Mouse (Mus musculus) 3T3-L1 (cell line): Measurements from ENCODE around the gene Atxn7l1.

Source experiments
- DNase-seq: peaks from one replicate; pipeline ENCODE4 v3.0.0-alpha.2; 2015; ENCODE audit warnings: low read depth, low spot score

Gene Atxn7l1

DNA sequence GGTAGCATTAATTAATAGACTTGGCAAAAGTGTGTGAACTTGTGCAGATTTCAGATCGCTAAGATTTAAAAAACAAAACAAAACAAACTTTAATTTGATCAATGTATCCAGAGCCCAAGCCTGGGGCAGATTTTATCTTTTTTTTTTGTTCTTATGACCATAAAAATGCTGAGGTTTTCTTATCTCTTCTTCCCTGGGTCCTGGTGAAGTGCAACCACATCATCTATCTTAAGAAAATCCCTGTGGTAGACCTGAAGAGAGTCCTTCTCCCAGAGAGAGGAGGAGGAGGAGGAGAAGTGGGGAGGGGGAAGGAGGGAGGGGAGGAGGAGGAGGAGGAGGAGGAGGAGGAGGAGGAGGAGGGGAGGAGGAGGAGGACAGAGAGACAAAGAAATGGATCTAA, 78.5 kb downstream of the Atxn7l1 start:
- DNase-seq = no peak

DNA sequence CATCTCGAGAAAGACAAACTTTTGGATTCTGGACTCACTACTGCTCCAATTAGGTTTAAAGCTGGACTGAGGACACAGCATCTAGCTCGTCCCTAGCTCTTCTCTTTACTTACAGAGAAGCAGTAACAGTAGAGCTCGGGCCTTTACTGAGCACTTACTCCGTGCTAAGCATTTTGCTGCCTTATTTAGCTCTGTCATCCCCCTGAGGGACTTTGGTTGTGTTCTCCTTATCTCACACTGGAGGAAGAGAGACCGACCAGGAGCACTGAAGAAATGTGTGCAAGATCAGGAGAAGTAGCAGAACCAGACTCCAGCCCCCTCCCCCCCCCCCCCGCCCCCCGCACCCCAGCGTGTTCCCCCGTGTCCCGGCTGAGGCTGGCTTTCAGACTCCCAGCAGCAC, 79.1 kb downstream of the Atxn7l1 start:
- DNase-seq = no peak

DNA sequence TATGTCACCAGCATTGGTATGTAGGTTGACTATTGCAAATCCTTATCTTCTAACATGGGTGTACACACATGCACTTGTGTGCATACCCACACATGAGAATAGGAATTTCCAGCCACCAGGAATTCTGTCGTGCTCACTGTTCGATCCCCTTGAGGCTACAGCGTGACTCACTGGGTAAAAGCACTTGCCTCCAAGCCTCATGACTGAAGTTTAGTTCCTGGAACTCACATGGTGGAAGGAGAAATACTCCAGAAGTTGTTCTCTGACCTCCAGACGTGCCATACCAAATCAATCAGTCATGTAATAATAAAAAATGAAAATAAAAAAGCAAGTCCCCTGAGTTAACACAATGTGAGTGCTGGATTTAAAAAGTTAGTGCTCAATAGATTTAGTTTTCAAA, 87.8 kb downstream of the Atxn7l1 start:
- DNase-seq = peak; percentile 81

DNA sequence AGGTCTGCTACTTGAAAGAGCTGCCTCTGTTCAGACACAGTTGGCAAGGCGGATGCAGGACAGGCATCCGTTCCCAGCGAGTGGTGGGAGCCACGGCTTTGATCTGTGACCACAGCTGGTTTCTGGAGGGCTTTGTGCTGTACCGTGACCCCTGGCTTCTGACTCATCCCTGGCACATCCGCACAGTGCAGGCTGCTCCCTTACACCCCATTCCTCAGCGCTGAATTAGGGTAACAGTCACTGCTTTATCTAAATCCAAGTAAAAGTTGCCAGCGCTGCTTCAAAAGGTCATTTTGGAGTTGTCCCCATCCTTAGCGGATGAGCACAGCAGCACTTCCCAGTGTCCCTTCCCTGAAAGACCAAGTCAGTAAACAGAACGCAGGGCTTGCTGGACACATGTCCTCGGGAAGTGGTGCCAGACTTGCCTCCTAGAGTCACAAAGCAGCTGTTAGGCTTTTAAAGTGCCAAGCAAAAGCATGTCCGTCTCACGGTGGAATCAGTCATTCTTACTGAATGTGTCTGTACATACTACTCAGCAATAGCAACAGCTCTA, 88.4 kb downstream of the Atxn7l1 start:
- DNase-seq = peak; percentile 87

DNA sequence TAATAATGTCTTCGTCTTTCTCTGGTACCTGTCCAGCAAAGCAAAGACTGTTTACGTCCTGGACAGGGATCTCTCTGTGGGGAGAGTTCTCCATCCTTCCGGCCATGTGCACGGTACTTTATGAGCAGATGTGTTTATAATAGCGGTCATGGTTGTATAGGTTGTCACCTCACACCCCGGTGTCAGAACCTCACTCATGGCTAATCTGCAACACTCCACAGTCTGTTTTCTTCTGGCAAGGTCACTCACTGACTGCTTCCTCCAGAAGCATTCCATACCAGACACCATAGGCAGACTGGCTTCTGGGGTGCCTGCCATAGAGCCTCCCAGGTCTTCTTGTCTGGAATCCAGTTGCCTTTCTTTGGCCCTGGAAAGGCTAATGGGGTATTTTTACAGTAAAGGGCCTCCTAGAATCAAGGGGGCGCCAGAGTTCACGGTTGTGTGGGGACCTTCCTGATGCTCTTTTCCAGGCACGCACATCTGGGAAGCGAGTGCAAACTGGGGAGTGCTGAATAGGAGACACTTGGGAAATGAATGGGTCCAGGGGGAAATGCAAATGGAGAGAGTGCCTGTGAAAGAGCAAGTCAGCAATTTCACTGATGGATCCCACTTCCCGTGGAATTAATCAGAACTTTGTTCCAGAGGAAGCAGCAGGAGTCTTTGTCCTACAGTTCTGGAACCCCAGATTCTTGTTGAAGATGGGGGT, 89.0 kb downstream of the Atxn7l1 start:
- peak; percentile 30 for DNase-seq

DNA sequence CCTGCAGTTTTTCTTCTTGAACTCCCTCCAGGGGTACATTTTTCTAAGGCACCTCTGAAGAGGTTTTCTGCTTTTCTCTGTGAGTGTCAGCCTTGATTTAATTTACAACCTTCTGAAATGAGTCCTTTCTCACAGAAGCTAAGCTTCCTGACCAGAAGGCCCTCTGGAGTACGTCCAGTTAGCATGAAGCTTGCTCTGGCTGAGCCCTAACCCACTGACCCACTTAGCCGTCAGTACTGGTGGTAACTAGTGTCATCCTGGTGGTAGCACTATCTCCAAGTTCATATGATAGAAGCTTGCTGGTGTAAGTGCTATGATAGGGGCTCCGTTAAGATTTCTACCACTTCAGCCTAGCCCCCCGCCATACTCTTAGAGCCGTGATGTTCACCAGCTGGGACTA, 89.6 kb downstream of the Atxn7l1 start:
- no peak for DNase-seq

DNA sequence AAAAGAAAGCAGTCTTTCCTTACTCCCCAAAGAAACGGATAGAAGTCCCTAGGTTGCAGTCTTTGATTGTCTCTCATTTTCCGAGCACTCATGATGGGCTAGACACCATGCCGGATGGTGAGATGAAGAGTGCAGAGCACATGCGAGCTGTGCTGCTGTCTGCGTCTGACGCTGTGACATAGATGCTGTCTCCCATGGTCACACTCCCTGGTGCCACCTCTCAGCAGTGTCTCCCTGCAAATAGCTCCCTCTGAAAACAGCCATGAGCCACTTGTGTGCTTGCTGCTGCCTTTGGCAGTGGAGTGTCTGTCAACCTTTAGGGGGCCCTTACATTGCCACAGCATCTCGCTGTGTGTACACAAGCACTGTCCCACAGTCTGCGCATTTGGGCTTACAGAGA, 95.2 kb downstream of the Atxn7l1 start:
- no peak for DNase-seq

DNA sequence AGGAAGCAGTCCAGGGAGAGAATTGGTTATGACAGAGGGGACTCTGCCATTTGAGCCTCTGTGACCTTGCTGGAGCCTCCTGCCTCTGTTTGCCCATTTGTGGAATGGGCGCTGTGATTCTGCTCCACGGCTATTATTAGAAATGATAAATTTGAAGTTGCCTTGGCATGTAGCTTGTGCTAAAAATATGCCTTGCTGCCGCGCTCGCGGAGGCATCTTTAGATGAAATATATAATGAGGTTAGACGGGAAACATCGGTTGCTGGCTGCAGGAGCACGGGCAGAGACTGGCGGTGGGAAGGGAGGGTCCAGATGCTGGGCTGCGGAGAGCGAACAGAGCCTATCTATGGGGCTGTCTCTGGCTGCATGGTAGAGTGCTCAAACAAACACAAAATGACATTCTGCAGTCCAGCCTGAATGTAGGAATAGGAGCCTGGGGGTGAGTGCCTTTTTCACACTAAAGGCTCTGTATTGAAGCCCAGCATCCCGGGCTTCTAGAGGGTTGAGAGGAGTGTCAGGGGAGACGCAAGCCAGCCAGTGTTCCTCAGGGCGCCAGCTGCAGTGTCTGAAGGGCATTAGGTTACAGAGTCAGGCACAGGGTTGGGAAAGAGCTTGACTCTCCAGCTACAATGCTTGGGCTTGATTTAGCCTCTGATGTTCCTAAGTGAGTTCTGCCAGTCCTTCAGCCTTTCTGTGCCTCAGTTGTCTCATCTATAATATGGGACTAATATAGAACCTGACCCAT, 96.8 kb downstream of the Atxn7l1 start:
- DNase-seq = no peak

GRCm38 (mm10) chr12:33245455-33245854, 98.0 kb downstream of the Atxn7l1 start:
- peak; percentile 82 for DNase-seq

DNA sequence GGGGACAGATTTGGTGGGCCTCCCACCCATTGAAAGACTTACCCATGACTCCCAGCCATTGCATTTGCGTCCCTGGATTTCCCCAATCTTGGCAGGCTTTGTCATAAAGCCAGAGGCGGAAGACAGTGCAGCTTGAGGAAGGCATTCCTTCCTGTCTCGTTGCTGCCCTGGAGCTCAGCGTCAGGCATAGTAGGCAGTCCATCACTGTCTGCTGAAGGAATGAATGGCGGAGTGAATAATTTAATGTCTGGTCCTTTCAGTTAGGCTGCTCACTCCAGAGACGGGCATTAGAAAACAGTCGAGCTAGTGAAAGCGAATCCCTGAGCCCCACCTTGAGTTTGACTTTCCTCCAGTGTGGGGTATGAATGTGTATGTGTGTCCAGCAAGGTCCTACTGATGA, 99.4 kb downstream of the Atxn7l1 start:
- no peak for DNase-seq

DNA sequence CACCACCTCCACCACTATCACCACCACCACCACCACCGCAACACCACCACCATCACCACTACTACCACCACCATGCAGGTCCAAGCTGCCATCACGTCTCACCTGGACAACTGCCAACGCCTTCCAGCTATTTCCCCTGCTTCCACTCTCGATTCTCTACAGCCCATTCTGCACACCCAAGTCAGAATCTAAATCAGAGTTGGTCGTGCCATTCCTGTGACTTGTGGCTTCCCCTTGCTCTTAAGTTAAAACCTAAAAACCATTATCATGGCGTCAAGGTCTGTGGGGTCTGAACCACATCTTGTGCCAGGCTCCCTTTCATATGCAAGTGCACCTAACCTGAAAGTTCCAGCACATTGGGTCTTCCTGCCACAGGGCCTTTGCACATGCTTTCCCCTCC, 102.7 kb downstream of the Atxn7l1 start:
- no peak for DNase-seq

DNA sequence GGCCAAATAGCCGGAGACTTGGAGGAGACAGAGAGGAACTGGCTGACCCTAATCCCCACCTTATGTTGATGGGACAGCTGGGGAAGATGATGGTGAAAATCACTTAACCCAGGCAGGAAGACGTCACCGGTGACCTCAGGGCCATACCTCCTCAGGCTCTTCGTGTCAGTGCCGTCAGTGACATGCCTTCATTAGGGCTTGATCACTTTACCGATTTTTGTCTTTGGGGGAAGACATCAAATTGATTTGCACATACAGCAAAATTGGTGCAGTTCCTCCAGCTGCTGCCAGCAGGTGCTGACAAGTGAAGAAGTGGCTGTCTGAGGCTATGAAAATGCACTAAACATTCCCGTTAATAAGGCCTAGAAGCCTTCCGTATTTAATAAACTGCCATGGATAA, 103.9 kb downstream of the Atxn7l1 start:
- DNase-seq = no peak

DNA sequence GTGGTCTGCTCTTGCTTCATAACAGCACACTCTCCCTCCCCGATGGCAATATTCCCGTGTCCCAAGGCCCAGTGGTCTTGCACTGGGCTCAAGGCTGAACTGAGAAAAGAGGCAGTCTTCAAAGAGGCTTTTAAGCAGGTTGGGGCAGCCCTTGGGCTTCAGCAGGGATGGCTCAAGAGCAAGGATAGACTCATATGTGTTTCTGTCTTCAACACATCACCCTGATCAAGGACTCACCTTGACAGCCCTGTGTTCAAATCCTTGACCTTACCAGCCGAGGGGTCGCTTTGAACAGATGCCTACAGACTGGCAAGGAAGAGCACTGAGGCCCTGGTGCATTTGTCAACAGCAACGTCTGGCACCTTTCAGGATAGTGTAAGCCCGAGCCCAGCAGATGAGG, 105.1 kb downstream of the Atxn7l1 start:
- no peak for DNase-seq

DNA sequence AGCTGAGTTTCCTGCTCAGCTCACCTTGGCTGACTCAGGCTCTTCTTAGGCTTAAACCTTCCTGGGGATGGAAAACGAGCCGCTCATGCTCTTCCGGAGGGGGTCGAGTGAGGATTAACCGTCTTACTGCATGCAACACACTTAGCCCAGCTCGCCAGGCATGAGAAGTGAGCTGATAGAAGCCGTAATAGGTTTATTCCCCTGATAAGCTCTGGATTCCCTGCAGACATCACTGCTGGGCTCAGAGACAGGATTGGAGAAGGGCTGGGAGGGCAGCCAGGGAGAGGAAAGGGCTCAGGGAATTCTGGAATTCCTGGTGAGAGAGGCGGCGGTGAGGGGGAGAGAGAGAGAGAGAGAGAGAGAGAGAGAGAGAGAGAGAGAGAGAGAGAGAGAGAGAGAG, 105.7 kb downstream of the Atxn7l1 start:
- DNase-seq = no peak

DNA sequence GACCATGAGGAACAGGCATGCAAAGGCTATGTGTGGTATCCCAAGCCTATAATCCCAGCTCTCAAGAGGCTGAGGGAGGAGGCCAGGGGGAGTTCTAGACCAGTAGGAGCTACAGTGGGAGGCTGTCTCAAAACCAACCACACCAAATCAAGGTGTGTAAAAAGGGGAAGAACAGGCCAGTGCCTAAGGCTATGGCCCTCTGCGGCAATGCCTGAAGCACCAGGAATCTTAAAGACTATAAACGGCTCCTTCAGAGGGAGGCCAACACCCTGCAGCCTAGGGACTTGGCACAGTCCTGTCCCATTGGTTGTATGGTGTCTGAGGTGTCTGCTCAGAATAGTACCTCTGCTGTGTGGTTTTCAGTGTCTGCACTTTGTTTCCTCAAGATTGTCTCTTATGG, 107.8 kb downstream of the Atxn7l1 start:
- DNase-seq = no peak

DNA sequence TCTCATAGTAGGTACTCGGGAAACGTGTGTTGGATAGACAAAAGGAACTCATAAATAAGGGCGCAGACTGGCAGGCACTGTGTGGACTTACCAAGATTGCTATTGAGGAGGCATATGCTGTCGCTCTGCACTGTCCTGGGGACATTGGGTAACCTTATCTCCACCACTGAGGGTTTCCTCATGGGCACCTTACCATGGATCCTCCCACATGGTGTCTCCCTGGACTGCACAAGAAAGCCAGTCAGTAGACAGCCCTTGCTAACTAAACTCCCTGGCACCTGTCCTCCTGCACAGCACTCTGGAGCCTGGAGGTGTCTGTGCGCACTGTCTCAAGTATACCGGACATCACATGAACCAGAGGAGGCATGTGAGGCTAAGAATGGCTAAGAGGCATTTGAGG, 108.9 kb downstream of the Atxn7l1 start:
- no peak for DNase-seq

DNA sequence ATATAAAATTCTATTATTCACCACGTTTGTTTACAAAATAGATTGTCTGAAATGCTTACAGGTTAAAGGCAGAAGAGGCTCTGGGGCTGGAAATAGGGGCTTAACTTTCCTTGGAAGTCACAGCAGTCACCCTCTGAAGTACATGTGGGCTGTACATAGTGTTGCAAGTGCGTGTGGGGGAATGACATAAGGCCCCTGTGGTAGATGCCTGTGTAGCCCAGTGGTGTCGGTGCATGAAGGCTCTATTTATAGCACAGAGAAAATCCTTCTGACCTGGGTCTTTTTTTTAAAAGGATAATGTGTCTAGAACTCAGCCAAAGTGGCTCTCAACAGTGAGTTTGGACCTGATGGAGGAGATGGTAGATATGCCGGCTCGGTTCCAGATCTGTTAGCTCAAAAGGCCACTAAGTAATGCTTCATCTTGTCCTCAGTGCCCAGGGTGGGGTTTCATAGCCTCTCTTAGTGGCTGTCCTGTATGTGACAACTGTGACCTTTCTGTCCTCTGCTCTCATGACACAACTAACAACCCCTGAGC, 111.6 kb downstream of the Atxn7l1 start:
- no peak for DNase-seq

DNA sequence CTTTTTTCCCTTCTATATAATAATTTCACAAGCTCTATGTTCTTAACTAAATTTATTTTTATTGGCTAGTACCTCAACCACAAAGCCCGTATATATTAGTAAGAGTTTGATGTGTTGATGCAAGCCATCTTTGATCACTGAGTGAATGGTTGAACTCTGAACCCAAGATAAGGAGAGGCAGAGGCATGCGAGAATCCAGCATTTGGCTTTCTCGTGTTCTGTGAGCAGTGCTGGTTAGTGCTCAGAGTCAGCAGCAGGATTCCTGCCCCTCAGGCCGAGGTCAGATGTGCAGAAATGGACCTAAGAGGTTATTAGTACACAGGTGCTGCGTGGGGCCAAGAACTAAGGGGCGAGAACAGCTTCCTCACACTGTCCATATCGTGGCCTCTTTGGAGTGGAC, 113.1 kb downstream of the Atxn7l1 start:
- no peak for DNase-seq

- DNase-seq = no peak
These were observed 118.4 kb downstream of the Atxn7l1 start for GRCm38 (mm10) chr12:33265877-33266276.

- no peak for DNase-seq
These were observed 120.5 kb downstream of the Atxn7l1 start for GRCm38 (mm10) chr12:33267965-33268364.

DNA sequence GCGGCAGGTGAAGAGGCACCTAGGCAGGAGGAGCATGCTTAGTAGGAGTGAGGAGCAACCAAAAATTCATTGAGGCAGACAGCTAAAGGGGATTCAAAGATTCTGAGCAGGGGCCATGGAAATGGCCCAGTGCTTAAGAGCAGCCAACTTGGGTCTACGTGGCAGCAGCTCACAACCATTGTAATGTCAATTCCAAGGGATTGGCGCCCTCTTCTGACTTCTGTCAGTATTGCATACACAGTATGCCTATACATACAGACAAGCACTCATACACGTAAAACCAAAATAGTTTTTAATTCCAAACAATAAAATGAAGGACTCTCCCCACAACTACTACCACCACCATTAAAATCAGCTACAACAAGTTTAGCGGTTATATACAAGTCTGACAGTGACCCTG, 122.2 kb downstream of the Atxn7l1 start:
- DNase-seq = peak; percentile 61

DNA sequence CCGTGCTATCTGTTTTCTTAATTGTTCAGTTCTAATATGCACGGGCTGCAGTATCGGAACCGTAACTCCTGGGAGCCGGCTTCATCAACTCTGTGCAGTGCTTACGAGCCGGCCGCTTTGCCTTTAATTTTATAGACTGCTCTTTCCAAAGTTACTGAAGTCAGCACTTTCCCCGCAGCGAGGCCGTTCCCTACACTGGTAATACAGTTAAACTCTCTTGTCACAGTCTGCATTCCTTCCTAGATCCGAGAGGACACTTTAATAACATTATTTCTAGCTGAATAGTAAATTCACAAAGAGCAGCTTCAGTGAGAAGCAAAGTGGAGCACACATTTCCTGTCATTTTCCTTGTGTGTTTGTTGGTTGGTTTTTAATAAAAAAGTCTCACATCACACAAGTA, 124.4 kb downstream of the Atxn7l1 start:
- no peak for DNase-seq

- DNase-seq = no peak
These were observed 124.9 kb downstream of the Atxn7l1 start for GRCm38 (mm10) chr12:33272441-33272840.
